In the genomic region with DNA sequence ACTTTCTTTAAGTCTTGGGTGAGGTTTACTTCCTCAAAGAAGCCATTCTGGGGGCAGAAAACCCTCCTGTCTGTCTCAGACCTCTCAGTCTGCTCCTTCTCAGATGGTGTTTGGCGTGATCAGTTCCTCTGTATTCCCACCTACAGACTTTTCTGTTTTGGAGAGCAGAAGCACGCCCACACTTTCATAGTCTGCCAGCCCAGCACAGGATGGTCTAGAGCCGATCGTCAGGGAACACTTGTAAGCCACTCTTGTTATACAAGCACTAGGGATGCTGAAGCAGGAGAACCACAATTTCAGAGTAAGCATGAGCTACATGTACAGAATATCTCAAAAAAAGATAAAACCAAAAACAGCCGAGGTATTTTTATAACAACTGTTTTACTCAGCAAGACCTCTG, we compare ENCODE assay signal across 24 mouse cellular contexts.
A peak's percentile ranks its signal among the peaks of the same experiment; 100 is the strongest.
DNase-seq lines count a peak whose midpoint lies in the region; ATAC-seq lines count a peak whose summit lies in the region.
"Had no signal": no experiment of that assay in that cellular context is flagged by ENCODE, and none has a peak within 500 bp of the region (broad histone marks: within the 10 kb centered on the region; RNA-seq: fewer than 3 reads in every experiment).

No protein-coding gene starts in this region.

- WGBS in forebrain, embryonic 12.5 days, result 87% methylated on average over 5 of the region's 5 CpGs

- H3K4me3 ChIP-seq in forebrain, embryonic 12.5 days (replicated peaks), result no peak overlapping the region
- H3K4me3 ChIP-seq: hindbrain, embryonic 10.5 days; kidney, embryonic 15.5 days; limb, embryonic 13.5 days; liver, embryonic 13.5 days; midbrain, embryonic 13.5 days had no signal

- no peak overlapping the region for H3K27ac ChIP-seq in forebrain, embryonic 12.5 days
- H3K27ac ChIP-seq: hindbrain, embryonic 10.5 days; hindbrain, postnatal 0 days; kidney, embryonic 15.5 days; limb, embryonic 13.5 days; liver, embryonic 13.5 days; midbrain, embryonic 13.5 days had no signal

- DNase-seq in left cerebral cortex, adult 18-20 months (ENCODE audit: low spot score in 2 of 2), result peak; percentile 45 to 63
- no peak for DNase-seq in left cerebral cortex, postnatal 10 days (ENCODE audit: extremely low spot score in 1 of 2, low spot score in 2 of 2)
- peak; percentile 40 to 62 for DNase-seq in frontal cortex, postnatal 36 days (ENCODE audit: low spot score in 2 of 2)
- DNase-seq in layer of hippocampus, adult 8-10 months (ENCODE audit: low spot score in 2 of 2), result peak; percentile 19 to 45
- DNase-seq in left cerebral cortex, postnatal 14 days (ENCODE audit: low spot score in 2 of 2), result peak; percentile 3 to 21
- DNase-seq in heart, postnatal 14 days, result no peak
- DNase-seq: adrenal gland, adult 2 months; cerebellum, adult 18-20 months; cerebellum, postnatal 14 days; gastrocnemius, postnatal 14 days; heart, adult 11 months; kidney, postnatal 4 days; liver, embryonic 13.5 days; lung, adult 2 months; lung, postnatal 14 days had no signal

- no peak overlapping the region for H3K9ac ChIP-seq in forebrain, embryonic 12.5 days
- H3K9ac ChIP-seq: kidney, embryonic 15.5 days; limb, embryonic 13.5 days; liver, embryonic 13.5 days; midbrain, embryonic 13.5 days had no signal

- H3K4me2 ChIP-seq in forebrain, embryonic 12.5 days, result no peak overlapping the region
- H3K4me2 ChIP-seq: heart, embryonic 11.5 days; kidney, embryonic 15.5 days; limb, embryonic 13.5 days; liver, embryonic 13.5 days; midbrain, embryonic 13.5 days had no signal

- H3K4me1 ChIP-seq in forebrain, embryonic 12.5 days, result no peaks in the 10 kb centered on the region
- H3K4me1 ChIP-seq: hindbrain, embryonic 10.5 days; kidney, embryonic 15.5 days; limb, embryonic 13.5 days; liver, embryonic 13.5 days; midbrain, embryonic 13.5 days had no signal

- H3K9me3 ChIP-seq in forebrain, embryonic 12.5 days, result no peaks in the 10 kb centered on the region
- H3K9me3 ChIP-seq: hindbrain, embryonic 10.5 days; kidney, embryonic 15.5 days; limb, embryonic 13.5 days; liver, embryonic 13.5 days; midbrain, embryonic 13.5 days had no signal

- H3K36me3 ChIP-seq in forebrain, embryonic 12.5 days (replicated peaks), result no peaks in the 10 kb centered on the region
- H3K36me3 ChIP-seq: hindbrain, embryonic 10.5 days; kidney, embryonic 15.5 days; limb, embryonic 13.5 days; liver, embryonic 13.5 days; midbrain, embryonic 13.5 days had no signal

- H3K27me3 ChIP-seq in forebrain, embryonic 12.5 days, result no peaks in the 10 kb centered on the region
- H3K27me3 ChIP-seq: kidney, embryonic 15.5 days; limb, embryonic 13.5 days; liver, embryonic 13.5 days; midbrain, embryonic 13.5 days had no signal

- intact Hi-C loops in left cerebral cortex, postnatal 10 days (cut with DNase I), result no loop called here
- intact Hi-C loops in left cerebral cortex, postnatal 14 days (cut with DNase I), result no loop called here
- intact Hi-C loops in heart, postnatal 14 days (cut with DNase I), result no loop called here

- ATAC-seq in forebrain, embryonic 12.5 days (ENCODE audit: low FRiP score), result no peak
- ATAC-seq in megakaryocyte progenitor cell, adult 5-6 weeks (replicated peaks; ENCODE audit: poor library complexity), result no peak
- ATAC-seq: hindbrain, postnatal 0 days; intestine, embryonic 16.5 days; midbrain, embryonic 13.5 days had no signal

Comparison
In these comparisons a context has a peak if more than half of its experiments do, and no peak if none do; other contexts are left out.
1. DNase-seq: peak in left cerebral cortex, adult 18-20 months (2 of 2), frontal cortex, postnatal 36 days (2 of 2), layer of hippocampus, adult 8-10 months (2 of 2) and left cerebral cortex, postnatal 14 days (2 of 2); none in left cerebral cortex, postnatal 10 days (0 of 2) and heart, postnatal 14 days (0 of 2).